Mouse (Mus musculus) embryo, embryonic 10.5 days (tissue): Measurements from ENCODE around the gene 9130019O22Rik.

ENCODE experiments used
- DNase-seq: peaks from one replicate; pipeline ENCODE4 v3.0.0-alpha.2; 2015; ENCODE audit warnings: low spot score

9130019O22Rik gene

GRCm38 (mm10) chr7:127341356-127341755, 45.6 kb downstream of the 9130019O22Rik start:
- no peak for DNase-seq

DNA sequence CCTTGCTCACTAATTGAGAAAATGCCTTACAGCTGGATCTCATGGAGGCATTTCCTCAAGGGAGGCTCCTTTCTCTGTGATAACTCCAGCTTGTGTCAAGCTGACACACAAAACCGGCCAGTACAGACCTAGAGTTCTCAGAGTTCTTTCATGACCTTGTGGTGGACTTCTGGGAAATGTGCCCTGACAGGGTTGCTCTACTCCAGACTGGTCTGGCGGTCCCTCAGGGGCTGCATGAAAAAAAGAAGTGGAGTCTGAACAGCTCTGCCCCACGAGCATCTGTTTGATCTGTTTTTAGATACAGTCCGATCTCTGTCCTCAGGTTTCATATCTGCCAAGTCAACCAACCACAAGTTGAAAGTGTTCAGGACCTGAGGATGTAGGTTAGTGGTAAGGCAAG, 49.3 kb downstream of the 9130019O22Rik start:
- DNase-seq: no peak

GRCm38 (mm10) chr7:127335604-127336003, 51.4 kb downstream of the 9130019O22Rik start:
- DNase-seq: no peak

DNA sequence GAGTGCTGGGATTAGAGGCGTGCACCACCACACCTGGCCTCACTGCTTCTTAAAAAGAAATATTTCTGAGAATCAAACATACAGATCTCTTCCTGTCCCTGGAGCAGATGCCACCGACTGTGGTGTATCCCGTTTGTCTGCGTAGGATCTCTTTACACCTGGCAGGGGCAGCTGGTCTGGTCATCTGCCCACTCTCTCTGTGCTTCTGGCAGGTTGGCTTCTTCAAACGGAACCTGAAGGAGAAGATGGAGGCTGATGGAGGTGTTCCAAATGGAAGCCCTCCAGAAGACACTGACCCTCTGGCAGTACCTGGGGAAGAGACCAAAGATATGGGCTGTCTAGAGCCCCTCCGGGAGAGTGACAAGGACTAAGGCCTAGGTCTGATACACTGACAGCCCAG, 53.7 kb downstream of the 9130019O22Rik start:
- no peak for DNase-seq
